Mouse (Mus musculus): ENCODE measurements around the gene Batf2. TPM values are rescaled to one million over a fixed set of nuclear protein-coding genes. Genes with fewer than 3 reads are reported as not detected.
A peak's percentile ranks its signal among the peaks of the same experiment; 100 is the strongest.

Batf2 gene
- polyA plus RNA-seq, 1 experiment from 2014 or later, result 0.19 TPM

DNA sequence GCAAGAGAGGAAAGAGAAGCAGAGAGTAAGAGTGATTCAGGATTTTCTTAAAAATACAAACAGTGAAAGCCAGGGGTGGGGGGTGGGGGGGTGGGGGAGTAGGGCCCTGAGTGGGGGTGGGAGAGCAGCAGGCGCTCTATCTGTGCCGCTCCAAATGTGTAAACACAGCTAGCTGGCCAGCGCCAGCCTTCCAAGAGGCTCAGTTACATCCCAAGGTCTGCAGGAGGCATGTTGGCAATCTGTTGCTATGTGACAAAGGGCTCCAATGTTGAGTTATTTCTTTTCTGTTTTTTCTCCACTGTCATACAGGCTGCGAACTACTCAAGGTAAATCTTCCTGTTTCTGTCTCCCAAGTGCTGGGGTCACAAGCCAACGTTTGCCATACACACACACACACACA, 34.0 kb downstream of the Batf2 start:
- Histone ChIP-seq H3K9me3 (replicated peaks) (no peaks in the 10 kb centered on the region), H3K9ac (no peak overlapping the region), H3K4me1 (no peaks in the 10 kb centered on the region), H3K27ac (replicated peaks) (no peak overlapping the region), H3K27me3 (no peaks in the 10 kb centered on the region), H3K36me3 (no peaks in the 10 kb centered on the region), H3K4me2 (replicated peaks) (no peak overlapping the region), H3K4me3 (replicated peaks) (no peak overlapping the region)
- WGBS, result 42% methylated on average over 5 of the region's 5 CpGs
- ATAC-seq (ENCODE audit: insufficient number of reproducible peaks, low FRiP score, low TSS enrichment, low read depth), result no peak

- ATAC-seq (ENCODE audit: insufficient number of reproducible peaks, low FRiP score, low TSS enrichment, low read depth), result no peak
- 86% methylated on average over 6 of the region's 6 CpGs for WGBS
- H3K27me3 ChIP-seq, result no peaks in the 10 kb centered on the region
These were observed 38.0 kb downstream of the Batf2 start for GRCm38 (mm10) chr19:6178775-6179174.

DNA sequence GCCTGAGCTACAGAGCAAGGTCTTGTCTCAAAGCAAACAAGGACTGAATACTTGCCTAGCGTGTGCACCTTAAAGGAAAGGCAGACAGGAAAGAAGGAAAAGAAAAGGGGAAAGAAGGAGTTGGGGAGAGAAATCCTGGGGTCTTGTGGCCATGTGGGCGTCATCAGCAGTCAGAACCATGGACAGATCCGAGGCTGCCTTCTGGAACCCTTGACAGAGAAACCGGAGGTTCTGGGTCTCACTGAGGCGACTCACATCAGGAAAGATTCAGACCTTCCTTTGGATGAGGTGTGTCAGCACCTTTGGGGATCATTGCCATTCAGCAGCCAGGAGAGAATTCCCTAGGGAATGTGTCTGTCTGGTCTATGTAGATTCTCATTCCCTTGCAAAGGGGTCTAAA, 40.8 kb downstream of the Batf2 start:
- WGBS, result 13% methylated on average over 5 of the region's 5 CpGs
- Histone ChIP-seq H3K4me3 (replicated peaks) (no peak overlapping the region), H3K36me3 (no peaks in the 10 kb centered on the region), H3K27me3 (no peaks in the 10 kb centered on the region), H3K4me2 (replicated peaks) (no peak overlapping the region), H3K9me3 (replicated peaks) (no peaks in the 10 kb centered on the region), H3K4me1 (no peaks in the 10 kb centered on the region), H3K27ac (replicated peaks) (no peak overlapping the region), H3K9ac (no peak overlapping the region)
- no peak for ATAC-seq (ENCODE audit: insufficient number of reproducible peaks, low FRiP score, low TSS enrichment, low read depth)

More at GRCm38 (mm10) chr19:6178775-6179174, 38.0 kb downstream of the Batf2 start:
- no peaks in the 10 kb centered on the region for H3K9me3 ChIP-seq (replicated peaks)
- H3K27ac ChIP-seq (replicated peaks), result no peak overlapping the region
- H3K9ac ChIP-seq, result no peak overlapping the region
- H3K4me3 ChIP-seq (replicated peaks), result no peak overlapping the region
- H3K4me1 ChIP-seq, result no peaks in the 10 kb centered on the region
- no peaks in the 10 kb centered on the region for H3K36me3 ChIP-seq
- no peak overlapping the region for H3K4me2 ChIP-seq (replicated peaks)

- H3K27ac ChIP-seq (replicated peaks), result no peak overlapping the region
- ATAC-seq (ENCODE audit: insufficient number of reproducible peaks, low FRiP score, low TSS enrichment, low read depth), result peak; percentile 79
- H3K4me1 ChIP-seq, result no peaks in the 10 kb centered on the region
- no peaks in the 10 kb centered on the region for H3K9me3 ChIP-seq (replicated peaks)
- H3K9ac ChIP-seq, result no peak overlapping the region
- no peak overlapping the region for H3K4me3 ChIP-seq (replicated peaks)
- H3K36me3 ChIP-seq, result no peaks in the 10 kb centered on the region
- no peaks in the 10 kb centered on the region for H3K27me3 ChIP-seq
- WGBS, result 8% methylated on average over 3 of the region's 3 CpGs
- H3K4me2 ChIP-seq (replicated peaks), result no peak overlapping the region
These were observed 41.8 kb downstream of the Batf2 start for GRCm38 (mm10) chr19:6182534-6182933.

DNA sequence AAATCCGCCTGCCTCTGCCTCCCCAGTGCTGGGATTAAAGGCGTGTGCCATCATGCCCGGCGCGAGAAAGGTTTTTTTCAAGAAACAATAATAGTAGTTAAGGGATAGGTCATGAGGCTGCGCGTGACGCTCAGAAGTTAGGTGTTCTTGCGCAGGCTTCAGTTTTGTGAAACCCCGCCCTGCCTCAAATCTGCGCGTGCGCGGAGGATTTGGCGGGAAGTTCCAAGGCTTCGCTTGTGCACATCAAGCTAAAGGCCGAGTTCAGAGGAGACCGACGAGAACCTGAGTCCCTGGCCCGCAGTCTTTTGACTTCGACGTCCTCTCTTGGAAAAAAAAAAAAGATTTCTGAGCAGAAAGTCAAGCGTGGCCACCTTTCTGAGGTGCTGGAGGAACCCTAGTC, 43.3 kb downstream of the Batf2 start, which contains the start of gene Majin:
Majin (plus strand) TSS at position 258 of the 400 bp plus-strand sequence.
- Histone ChIP-seq H3K4me1 (no peaks in the 10 kb centered on the region), H3K4me2 (replicated peaks) (no peak within 1 kb of the TSS), H3K27me3 (no peaks in the 10 kb centered on the region), H3K4me3 (replicated peaks) (no peak within 1 kb of the TSS), H3K36me3 (no peaks in the 10 kb centered on the region), H3K27ac (replicated peaks) (no peak within 1 kb of the TSS), H3K9ac (no peak within 1 kb of the TSS), H3K9me3 (replicated peaks) (no peaks in the 10 kb centered on the region)
- no peak for ATAC-seq (ENCODE audit: insufficient number of reproducible peaks, low FRiP score, low TSS enrichment, low read depth)
- 87% methylated on average over 23 of the region's 23 CpGs for WGBS

DNA sequence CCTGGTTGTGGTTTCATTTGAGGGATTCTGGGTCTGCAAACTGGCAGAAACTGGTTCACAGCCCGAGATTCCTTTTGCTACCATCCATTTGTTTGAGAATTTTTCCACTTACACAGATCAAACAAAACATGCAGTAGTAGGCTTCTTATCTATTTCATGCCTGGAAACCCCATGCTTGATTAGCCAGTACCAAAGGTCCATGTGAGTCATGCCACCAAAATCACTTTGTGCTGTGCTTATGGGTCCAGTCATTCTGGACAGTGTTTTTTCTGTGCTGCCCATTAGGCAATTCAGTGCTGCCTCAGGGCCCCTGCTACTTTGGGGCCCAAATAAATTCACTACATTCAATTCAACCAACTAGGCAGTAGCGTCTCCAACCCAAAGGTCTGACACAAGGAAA, 63.5 kb downstream of the Batf2 start:
- Histone ChIP-seq H3K36me3 (no peaks in the 10 kb centered on the region), H3K4me1 (no peaks in the 10 kb centered on the region), H3K9me3 (replicated peaks) (no peaks in the 10 kb centered on the region), H3K27ac (replicated peaks) (no peak overlapping the region), H3K4me3 (replicated peaks) (no peak overlapping the region), H3K4me2 (replicated peaks) (no peak overlapping the region), H3K27me3 (no peaks in the 10 kb centered on the region), H3K9ac (no peak overlapping the region)
- ATAC-seq (ENCODE audit: insufficient number of reproducible peaks, low FRiP score, low TSS enrichment, low read depth), result no peak
- WGBS, result 74% methylated on average over 2 of the region's 2 CpGs

DNA sequence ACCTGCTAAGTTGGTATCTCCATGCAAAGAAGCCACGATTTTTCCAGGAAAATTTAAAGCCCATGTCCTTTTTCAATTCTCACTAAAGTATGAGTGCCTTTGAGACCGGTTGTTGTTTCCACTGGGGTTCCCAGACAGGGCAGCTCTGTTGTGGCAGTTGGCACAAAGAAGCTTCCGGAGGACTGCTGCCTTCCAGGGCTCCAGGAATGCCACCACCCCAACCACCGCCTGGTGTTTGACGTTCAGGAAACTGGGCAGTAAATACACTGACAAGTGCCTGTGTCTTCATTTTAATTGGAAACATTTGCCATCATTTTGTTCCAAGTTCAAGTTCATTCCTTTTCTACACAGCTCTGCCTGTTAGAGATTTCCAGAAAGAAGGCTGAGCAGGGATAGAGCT, 65.9 kb downstream of the Batf2 start:
- H3K27me3 ChIP-seq, result no peaks in the 10 kb centered on the region
- no peak overlapping the region for H3K4me3 ChIP-seq (replicated peaks)
- H3K4me2 ChIP-seq (replicated peaks), result no peak overlapping the region
- no peaks in the 10 kb centered on the region for H3K9me3 ChIP-seq (replicated peaks)
- H3K9ac ChIP-seq, result no peak overlapping the region
- H3K36me3 ChIP-seq, result no peaks in the 10 kb centered on the region
- 44% methylated on average over 5 of the region's 5 CpGs for WGBS
- peak overlapping the region; percentile 48; the same call in 1 of the 2 replicates for H3K27ac ChIP-seq (replicated peaks)
- no peak for ATAC-seq (ENCODE audit: insufficient number of reproducible peaks, low FRiP score, low TSS enrichment, low read depth)
- H3K4me1 ChIP-seq, result no peaks in the 10 kb centered on the region

- no peak overlapping the region for H3K4me2 ChIP-seq (replicated peaks)
- no peak for ATAC-seq (ENCODE audit: insufficient number of reproducible peaks, low FRiP score, low TSS enrichment, low read depth)
- 84% methylated on average over 6 of the region's 6 CpGs for WGBS
- no peaks in the 10 kb centered on the region for H3K27me3 ChIP-seq
- H3K4me3 ChIP-seq (replicated peaks), result no peak overlapping the region
- no peak overlapping the region for H3K27ac ChIP-seq (replicated peaks)
- H3K9me3 ChIP-seq (replicated peaks), result no peaks in the 10 kb centered on the region
- H3K36me3 ChIP-seq, result no peaks in the 10 kb centered on the region
- no peak overlapping the region for H3K9ac ChIP-seq
- H3K4me1 ChIP-seq, result no peaks in the 10 kb centered on the region
These were observed 75.4 kb downstream of the Batf2 start for GRCm38 (mm10) chr19:6216046-6216705.

- Histone ChIP-seq H3K4me1 (no peaks in the 10 kb centered on the region), H3K9me3 (replicated peaks) (no peaks in the 10 kb centered on the region)
- ATAC-seq (ENCODE audit: insufficient number of reproducible peaks, low FRiP score, low TSS enrichment, low read depth), result no peak
These were observed 77.8 kb downstream of the Batf2 start for GRCm38 (mm10) chr19:6218606-6219005.

More at GRCm38 (mm10) chr19:6218606-6219005, 77.8 kb downstream of the Batf2 start:
- no peaks in the 10 kb centered on the region for H3K27me3 ChIP-seq
- no peak overlapping the region for H3K4me3 ChIP-seq (replicated peaks)
- no peaks in the 10 kb centered on the region for H3K36me3 ChIP-seq
- 49% methylated on average over 6 of the region's 6 CpGs for WGBS
- no peak overlapping the region for H3K4me2 ChIP-seq (replicated peaks)
- H3K9ac ChIP-seq, result no peak overlapping the region
- no peak overlapping the region for H3K27ac ChIP-seq (replicated peaks)

Other genes starting within 250 kb of the Batf2 start
- gene Tigd3, start 246.8 kb upstream of the Batf2 start, polyA plus RNA-seq (2015; fragmentation: Nextera tagmentation; extraction: Ambion mirVana), result 3.4 and 3.6 TPM in 2 replicates
- gene Dpf2, start 228.0 kb upstream of the Batf2 start, polyA plus RNA-seq (2015; fragmentation: Nextera tagmentation; extraction: Ambion mirVana), result 144 and 167 TPM in 2 replicates
- gene Cdc42ep2, start 216.2 kb upstream of the Batf2 start, polyA plus RNA-seq (2015; fragmentation: Nextera tagmentation; extraction: Ambion mirVana), result 11.0 TPM in 2 replicates
- gene Pola2, start 176.8 kb upstream of the Batf2 start, polyA plus RNA-seq (2015; fragmentation: Nextera tagmentation; extraction: Ambion mirVana), result 59.6 and 65.4 TPM in 2 replicates
- not detected in 2 replicates for gene Slc22a20, start 154.8 kb upstream of the Batf2 start, polyA plus RNA-seq (2015; fragmentation: Nextera tagmentation; extraction: Ambion mirVana)
- 22.1 and 22.4 TPM in 2 replicates for gene Capn1, start 125.1 kb upstream of the Batf2 start, polyA plus RNA-seq (2015; fragmentation: Nextera tagmentation; extraction: Ambion mirVana)
- gene Syvn1, start 94.4 kb upstream of the Batf2 start, polyA plus RNA-seq (2015; fragmentation: Nextera tagmentation; extraction: Ambion mirVana), result 34.2 and 39.8 TPM in 2 replicates
- 66.8 and 67.1 TPM in 2 replicates for gene Mrpl49, start 83.2 kb upstream of the Batf2 start, polyA plus RNA-seq (2015; fragmentation: Nextera tagmentation; extraction: Ambion mirVana)
- gene Fau, start 83.1 kb upstream of the Batf2 start, polyA plus RNA-seq (2015; fragmentation: Nextera tagmentation; extraction: Ambion mirVana), result 809 and 853 TPM in 2 replicates
- 37.1 and 41.1 TPM in 2 replicates for gene Znhit2, start 79.8 kb upstream of the Batf2 start, polyA plus RNA-seq (2015; fragmentation: Nextera tagmentation; extraction: Ambion mirVana)
- 21.7 and 24.6 TPM in 2 replicates for gene Tm7sf2, start 72.6 kb upstream of the Batf2 start, polyA plus RNA-seq (2015; fragmentation: Nextera tagmentation; extraction: Ambion mirVana)
- 75.9 and 76.4 TPM in 2 replicates for gene Vps51, start 63.8 kb upstream of the Batf2 start, polyA plus RNA-seq (2015; fragmentation: Nextera tagmentation; extraction: Ambion mirVana)
- not detected in 2 replicates for gene Tmem262, start 61.0 kb upstream of the Batf2 start, polyA plus RNA-seq (2015; fragmentation: Nextera tagmentation; extraction: Ambion mirVana)
- gene Gm28374, start 58.7 kb upstream of the Batf2 start, polyA plus RNA-seq (2015; fragmentation: Nextera tagmentation; extraction: Ambion mirVana), result 1.9 and 2.1 TPM in 2 replicates
- gene Zfpl1, start 56.0 kb upstream of the Batf2 start, polyA plus RNA-seq (2015; fragmentation: Nextera tagmentation; extraction: Ambion mirVana), result 86.9 and 90.9 TPM in 2 replicates
- gene Cdca5, start 56.0 kb upstream of the Batf2 start, polyA plus RNA-seq (2015; fragmentation: Nextera tagmentation; extraction: Ambion mirVana), result 27.7 and 29.0 TPM in 2 replicates
- gene AC131692.1, start 46.6 kb upstream of the Batf2 start, polyA plus RNA-seq (2015; fragmentation: Nextera tagmentation; extraction: Ambion mirVana), result not detected in 2 replicates
- gene Naaladl1, start 35.2 kb upstream of the Batf2 start, polyA plus RNA-seq (2015; fragmentation: Nextera tagmentation; extraction: Ambion mirVana), result 0.25 TPM in 2 replicates
- 48.4 and 48.6 TPM in 2 replicates for gene Sac3d1, start 22.3 kb upstream of the Batf2 start, polyA plus RNA-seq (2015; fragmentation: Nextera tagmentation; extraction: Ambion mirVana)
- gene Snx15, start 12.7 kb upstream of the Batf2 start, polyA plus RNA-seq (2015; fragmentation: Nextera tagmentation; extraction: Ambion mirVana), result 37.9 and 38.5 TPM in 2 replicates
- gene Arl2, start 565 bp downstream of the Batf2 start, polyA plus RNA-seq (2015; fragmentation: Nextera tagmentation; extraction: Ambion mirVana), result 98.5 and 100 TPM in 2 replicates
- 0.11 and 0.13 TPM in 2 replicates for gene Majin, start 43.4 kb downstream of the Batf2 start, polyA plus RNA-seq (2015; fragmentation: Nextera tagmentation; extraction: Ambion mirVana)
- gene Gpha2, start 85.4 kb downstream of the Batf2 start, polyA plus RNA-seq (2015; fragmentation: Nextera tagmentation; extraction: Ambion mirVana), result 2.5 and 3.3 TPM in 2 replicates
- gene Ppp2r5b, start 94.9 kb downstream of the Batf2 start, polyA plus RNA-seq (2015; fragmentation: Nextera tagmentation; extraction: Ambion mirVana), result 39.2 and 39.7 TPM in 2 replicates
- gene Atg2a, start 100.7 kb downstream of the Batf2 start, polyA plus RNA-seq (2015; fragmentation: Nextera tagmentation; extraction: Ambion mirVana), result 10.3 and 11.0 TPM in 2 replicates
- 77.2 and 83.5 TPM in 2 replicates for gene Ehd1, start 135.7 kb downstream of the Batf2 start, polyA plus RNA-seq (2015; fragmentation: Nextera tagmentation; extraction: Ambion mirVana)
- gene Cdc42bpg, start 165.5 kb downstream of the Batf2 start, polyA plus RNA-seq (2015; fragmentation: Nextera tagmentation; extraction: Ambion mirVana), result 1.5 and 2.5 TPM in 2 replicates
- 82.1 and 91.7 TPM in 2 replicates for gene Men1, start 194.0 kb downstream of the Batf2 start, polyA plus RNA-seq (2015; fragmentation: Nextera tagmentation; extraction: Ambion mirVana)
- 15.6 and 16.7 TPM in 2 replicates for gene Map4k2, start 200.2 kb downstream of the Batf2 start, polyA plus RNA-seq (2015; fragmentation: Nextera tagmentation; extraction: Ambion mirVana)
- 132 and 145 TPM in 2 replicates for gene Sf1, start 222.7 kb downstream of the Batf2 start, polyA plus RNA-seq (2015; fragmentation: Nextera tagmentation; extraction: Ambion mirVana)
- 35.6 and 38.9 TPM in 2 replicates for gene Pygm, start 243.4 kb downstream of the Batf2 start, polyA plus RNA-seq (2015; fragmentation: Nextera tagmentation; extraction: Ambion mirVana)